Mouse (Mus musculus): ENCODE data around the gene Pld3. TPM values are rescaled to one million over a fixed set of nuclear protein-coding genes. Genes with fewer than 3 reads are reported as not detected.

Gene Pld3
- polyA plus RNA-seq, 1 experiment from 2014 or later, result 71.6 TPM

DNA sequence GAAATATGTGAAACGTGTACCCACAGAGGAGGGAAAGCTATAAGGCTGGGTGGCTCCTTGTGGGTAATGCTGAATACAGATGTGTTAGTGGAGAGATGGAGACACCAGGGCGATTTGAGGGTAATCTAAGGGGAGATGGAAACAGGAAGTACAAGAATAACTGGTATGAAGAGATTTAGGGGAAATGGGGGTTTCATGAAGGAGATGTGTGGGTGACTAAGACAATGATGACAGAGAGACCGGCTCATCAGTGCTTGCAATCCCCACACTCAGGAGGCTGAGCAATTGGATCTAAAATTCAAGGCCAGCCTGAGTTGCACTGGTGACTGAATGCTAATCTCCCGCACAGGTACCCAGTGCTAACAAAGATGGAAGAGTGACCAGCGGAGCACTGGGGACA is 948 bp downstream of the Pld3 start:
- ATAC-seq (ENCODE audit: low FRiP score, low read depth), result no peak
- peaks cover 12% of the 10 kb centered on the region; the same call in 1 of the 2 replicates for H3K36me3 ChIP-seq
- H3K4me3 ChIP-seq, result peak overlapping the region; percentile 84
- 0 out of 2 replicates have a peak overlapping the region, but pooled peaks have one; percentile 8 for H3K27ac ChIP-seq (replicated peaks)
- H3K9me3 ChIP-seq, result no peaks in the 10 kb centered on the region
- H3K27me3 ChIP-seq, result no peaks in the 10 kb centered on the region
- H3K4me2 ChIP-seq (replicated peaks), result peak overlapping the region; percentile 82
- WGBS, result 58% methylated on average over 5 of the region's 5 CpGs
- peak overlapping the region; percentile 47; the same call in 1 of the 2 replicates for H3K9ac ChIP-seq (replicated peaks)
- H3K4me1 ChIP-seq, result peaks cover 17% of the 10 kb centered on the region

DNA sequence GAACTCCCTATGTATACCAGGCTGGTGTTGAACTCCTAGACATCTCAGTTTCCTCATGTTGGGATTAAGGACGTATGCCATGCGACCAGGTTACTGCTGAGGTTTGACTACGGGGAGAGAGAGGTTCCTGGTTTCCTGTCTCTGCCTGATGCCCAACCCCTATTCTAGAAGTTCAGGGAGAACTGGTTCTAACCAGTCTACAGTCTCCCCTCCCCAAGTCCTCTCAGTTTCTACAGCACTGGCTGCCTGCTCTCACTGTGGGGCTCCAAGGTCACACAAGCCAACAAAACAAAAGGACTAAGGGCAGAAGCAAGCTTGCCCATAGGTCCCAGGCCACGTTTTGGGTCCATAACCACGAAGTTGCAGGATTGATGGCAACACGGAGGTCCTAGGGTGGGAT is 3.4 kb downstream of the Pld3 start:
- WGBS, result 79% methylated on average over 6 of the region's 6 CpGs
- Histone ChIP-seq H3K4me1 (peaks cover 14% of the 10 kb centered on the region), H3K4me2 (replicated peaks) (no peak overlapping the region), H3K27ac (replicated peaks) (no peak overlapping the region), H3K36me3 (no peaks in the 10 kb centered on the region), H3K9me3 (no peaks in the 10 kb centered on the region), H3K4me3 (no peak overlapping the region), H3K9ac (replicated peaks) (no peak overlapping the region), H3K27me3 (no peaks in the 10 kb centered on the region)
- no peak for ATAC-seq (ENCODE audit: low FRiP score, low read depth)

DNA sequence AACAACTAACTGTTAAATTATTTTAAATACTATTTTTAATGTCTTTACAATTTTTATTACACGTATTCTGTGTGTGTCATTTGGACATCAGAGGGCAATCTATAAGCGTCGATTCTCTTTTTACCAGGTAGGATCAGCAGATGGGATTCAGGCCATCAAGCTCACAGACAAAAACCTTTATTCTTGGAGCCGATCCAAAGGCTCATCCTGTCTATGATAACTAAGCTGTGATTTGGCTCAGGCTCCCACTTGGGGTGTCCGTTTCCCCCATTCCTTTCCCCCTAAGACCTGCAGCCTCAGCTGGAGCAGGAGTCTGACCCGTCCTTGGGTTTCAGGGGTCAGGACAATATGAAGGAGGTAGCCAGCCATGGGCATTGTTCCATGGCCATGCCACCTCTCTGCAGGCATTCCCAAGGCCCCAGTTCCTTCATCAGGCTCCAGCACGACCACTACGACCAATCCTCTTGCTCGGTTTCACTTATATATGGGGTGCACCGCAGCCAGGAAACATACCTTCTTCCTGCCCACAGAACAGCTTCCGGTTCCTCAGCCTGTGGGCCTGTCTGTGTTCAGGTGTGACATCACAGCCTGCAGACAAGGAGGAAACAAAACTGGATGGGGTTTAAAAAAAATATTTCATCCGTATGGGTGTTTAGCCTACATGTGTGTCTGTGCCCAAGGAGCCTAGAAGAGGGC is 8.2 kb downstream of the Pld3 start:
- Histone ChIP-seq H3K9ac (replicated peaks) (no peak overlapping the region), H3K4me2 (replicated peaks) (no peak overlapping the region), H3K4me1 (peaks cover 17% of the 10 kb centered on the region), H3K4me3 (no peak overlapping the region), H3K9me3 (no peaks in the 10 kb centered on the region), H3K36me3 (no peaks in the 10 kb centered on the region), H3K27ac (replicated peaks) (no peak overlapping the region), H3K27me3 (no peaks in the 10 kb centered on the region)
- no peak for ATAC-seq (ENCODE audit: low FRiP score, low read depth)
- 88% methylated on average over 12 of the region's 12 CpGs for WGBS

GRCm38 (mm10) chr7:27543851-27544250 is 9.2 kb downstream of the Pld3 start:
- no peak overlapping the region for H3K9ac ChIP-seq (replicated peaks)
- 91% methylated on average over 4 of the region's 4 CpGs for WGBS
- no peaks in the 10 kb centered on the region; the same call in 1 of the 2 replicates for H3K36me3 ChIP-seq
- H3K27me3 ChIP-seq, result no peaks in the 10 kb centered on the region
- H3K4me3 ChIP-seq, result no peak overlapping the region
- peaks cover 17% of the 10 kb centered on the region for H3K4me1 ChIP-seq
- no peaks in the 10 kb centered on the region for H3K9me3 ChIP-seq
- H3K4me2 ChIP-seq (replicated peaks), result no peak overlapping the region
- no peak for ATAC-seq (ENCODE audit: low FRiP score, low read depth)
- H3K27ac ChIP-seq (replicated peaks), result no peak overlapping the region

DNA sequence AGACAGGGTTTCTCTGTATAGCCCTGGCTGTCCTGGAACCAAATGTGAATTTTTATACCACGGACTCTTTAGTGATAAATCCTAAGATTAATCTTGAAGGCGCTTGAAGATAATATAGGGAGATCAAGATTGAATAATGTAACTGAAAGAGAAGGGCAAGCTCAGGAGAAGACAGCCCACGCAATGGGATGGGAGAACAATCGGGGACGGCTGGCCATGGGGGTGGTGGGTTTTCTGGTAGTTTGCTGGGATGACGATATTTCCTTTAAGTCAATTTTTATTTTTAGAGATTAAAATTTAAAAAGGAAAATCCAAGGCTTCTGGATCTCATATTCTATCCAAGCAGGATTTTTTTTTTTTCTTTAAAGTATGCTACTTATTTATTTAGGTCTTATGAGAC is 10.0 kb downstream of the Pld3 start:
- ATAC-seq (ENCODE audit: low FRiP score, low read depth), result no peak
- 0 out of 2 replicates have a peak overlapping the region, but pooled peaks have one; percentile 15 for H3K27ac ChIP-seq (replicated peaks)

DNA sequence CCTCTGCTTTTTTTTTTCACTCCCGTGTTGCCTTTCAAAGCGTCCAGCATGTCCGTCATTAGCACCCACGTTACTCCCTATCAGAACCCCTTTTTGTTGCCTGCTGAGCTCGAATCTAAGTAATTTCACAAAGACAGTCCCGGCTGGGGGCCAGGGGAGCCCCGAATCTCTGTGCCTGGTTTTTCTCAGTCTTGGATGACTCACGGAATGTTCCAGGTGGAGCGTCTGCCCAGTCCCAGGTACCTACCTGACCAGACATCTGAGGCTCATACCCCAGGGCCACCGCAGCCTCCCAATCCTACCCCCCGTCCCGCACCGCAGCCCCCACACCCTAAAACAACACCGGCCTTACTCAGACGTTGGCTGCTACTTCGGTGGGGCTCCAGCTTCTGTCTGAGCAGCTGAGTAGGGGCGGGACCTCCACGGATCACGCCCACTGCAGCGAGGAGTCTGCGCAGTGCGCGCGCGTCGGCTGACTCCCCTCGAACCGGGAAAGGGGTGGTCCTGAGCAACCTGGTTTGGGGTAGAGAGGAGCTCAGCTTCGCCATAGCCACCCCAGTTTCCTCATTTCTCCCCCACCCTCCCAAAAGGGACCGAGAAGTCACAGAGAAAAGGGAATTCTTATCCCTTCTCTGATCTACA is 10.5 kb downstream of the Pld3 start:
- ATAC-seq (ENCODE audit: low FRiP score, low read depth), result peak; percentile 94
- Histone ChIP-seq H3K4me2 (replicated peaks) (peak overlapping the region; percentile 73), H3K36me3 (peaks cover 12% of the 10 kb centered on the region), H3K4me3 (peak overlapping the region; percentile 56), H3K9ac (replicated peaks) (peak overlapping the region; percentile 71), H3K27me3 (no peaks in the 10 kb centered on the region), H3K4me1 (peaks cover 17% of the 10 kb centered on the region), H3K27ac (replicated peaks) (0 out of 2 replicates have a peak overlapping the region, but pooled peaks have one; percentile 15), H3K9me3 (no peaks in the 10 kb centered on the region)
- 4% methylated on average over 30 of the region's 30 CpGs for WGBS

More for the DNA sequence above, 10.0 kb downstream of the Pld3 start:
- Histone ChIP-seq H3K27me3 (no peaks in the 10 kb centered on the region), H3K36me3 (peaks cover 7% of the 10 kb centered on the region), H3K4me3 (peak overlapping the region; percentile 56), H3K9me3 (no peaks in the 10 kb centered on the region), H3K4me1 (peaks cover 17% of the 10 kb centered on the region), H3K4me2 (replicated peaks) (peak overlapping the region; percentile 73), H3K9ac (replicated peaks) (no peak overlapping the region)
- 62% methylated on average over 6 of the region's 6 CpGs for WGBS

DNA sequence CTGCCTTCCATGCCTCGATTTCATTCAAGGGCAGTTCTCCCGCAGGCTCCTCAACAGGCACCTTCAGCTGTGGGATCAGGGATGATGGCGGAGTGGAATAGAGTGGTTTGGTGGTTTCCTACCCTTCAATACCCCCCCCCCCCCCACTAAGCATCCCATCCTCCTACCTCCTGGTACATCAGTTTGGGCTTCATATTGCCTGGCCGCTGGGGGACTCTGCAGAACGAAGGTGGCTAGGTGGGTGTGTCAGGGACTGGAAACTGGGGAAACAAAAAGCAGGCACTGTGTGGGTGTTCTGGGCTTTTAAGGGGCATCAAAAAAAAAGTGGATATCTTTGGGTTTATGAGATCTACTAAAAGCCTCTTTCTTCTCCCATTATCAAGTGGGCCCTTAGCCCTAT is 11.1 kb downstream of the Pld3 start:
- no peaks in the 10 kb centered on the region for H3K27me3 ChIP-seq
- H3K36me3 ChIP-seq, result peaks cover 17% of the 10 kb centered on the region
- peak overlapping the region; percentile 71 for H3K9ac ChIP-seq (replicated peaks)
- H3K27ac ChIP-seq (replicated peaks), result no peak overlapping the region
- peak overlapping the region; percentile 56 for H3K4me3 ChIP-seq
- peaks cover 17% of the 10 kb centered on the region for H3K4me1 ChIP-seq
- 49% methylated on average over 5 of the region's 5 CpGs for WGBS
- peak overlapping the region; percentile 73 for H3K4me2 ChIP-seq (replicated peaks)
- H3K9me3 ChIP-seq, result no peaks in the 10 kb centered on the region
- ATAC-seq (ENCODE audit: low FRiP score, low read depth), result no peak

DNA sequence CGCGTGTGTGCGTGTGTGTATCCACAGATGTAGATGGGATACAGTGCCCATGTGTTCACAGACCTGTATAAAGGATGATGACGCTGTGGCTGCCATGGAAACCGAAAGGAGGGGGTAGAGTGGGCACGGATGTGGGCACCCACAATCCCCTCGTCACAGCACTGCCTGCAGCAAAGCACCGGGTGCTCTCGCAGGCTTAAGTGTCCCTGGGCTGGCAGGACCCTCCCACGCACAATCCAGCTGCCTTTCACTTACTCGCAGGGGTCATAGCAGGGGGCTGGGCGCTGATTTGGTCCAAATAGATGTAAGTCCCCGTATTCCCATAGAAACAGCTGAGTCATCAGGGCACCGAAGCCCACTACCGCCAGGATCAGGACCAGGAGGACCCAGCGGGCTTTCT is 11.6 kb downstream of the Pld3 start:
- Histone ChIP-seq H3K4me2 (replicated peaks) (peak overlapping the region; percentile 73), H3K36me3 (peaks cover 21% of the 10 kb centered on the region), H3K4me3 (no peak overlapping the region), H3K27me3 (no peaks in the 10 kb centered on the region), H3K9ac (replicated peaks) (0 out of 2 replicates have a peak overlapping the region, but pooled peaks have one; percentile 71), H3K27ac (replicated peaks) (no peak overlapping the region), H3K4me1 (peaks cover 17% of the 10 kb centered on the region), H3K9me3 (no peaks in the 10 kb centered on the region)
- WGBS, result 81% methylated on average over 16 of the region's 16 CpGs
- ATAC-seq (ENCODE audit: low FRiP score, low read depth), result peak; percentile 20; the same call in 1 of the 2 replicates

DNA sequence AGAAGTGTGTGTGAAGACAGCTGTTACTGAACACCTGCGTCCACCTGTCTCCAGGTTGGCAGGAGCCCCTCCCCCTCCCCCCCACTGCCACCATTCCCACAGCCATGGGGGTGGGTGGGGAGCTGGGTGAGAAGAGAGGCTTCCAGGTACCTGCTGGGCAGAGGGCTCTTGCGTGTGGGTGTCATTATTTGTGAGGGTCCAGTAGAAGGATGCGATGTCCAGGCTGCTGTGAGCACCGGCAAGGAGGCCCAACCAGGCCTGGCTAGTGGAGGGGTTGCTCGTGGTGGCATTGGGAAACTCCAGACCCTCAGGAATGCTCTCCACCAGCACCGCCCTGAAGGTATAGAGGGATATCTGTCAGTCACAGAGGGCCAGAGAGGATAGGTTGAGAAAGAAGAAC is 12.1 kb downstream of the Pld3 start:
- Histone ChIP-seq H3K27ac (replicated peaks) (no peak overlapping the region), H3K9me3 (no peaks in the 10 kb centered on the region), H3K27me3 (no peaks in the 10 kb centered on the region), H3K9ac (replicated peaks) (no peak overlapping the region), H3K4me1 (peaks cover 17% of the 10 kb centered on the region), H3K36me3 (peaks cover 26% of the 10 kb centered on the region), H3K4me2 (replicated peaks) (no peak overlapping the region), H3K4me3 (no peak overlapping the region)
- WGBS, result 87% methylated on average over 6 of the region's 6 CpGs
- no peak for ATAC-seq (ENCODE audit: low FRiP score, low read depth)

GRCm38 (mm10) chr7:27540521-27540920 is 12.5 kb downstream of the Pld3 start:
- Histone ChIP-seq H3K36me3 (peaks cover 30% of the 10 kb centered on the region), H3K9ac (replicated peaks) (no peak overlapping the region), H3K4me3 (no peak overlapping the region), H3K4me1 (peaks cover 17% of the 10 kb centered on the region), H3K4me2 (replicated peaks) (no peak overlapping the region), H3K27me3 (no peaks in the 10 kb centered on the region), H3K9me3 (no peaks in the 10 kb centered on the region), H3K27ac (replicated peaks) (no peak overlapping the region)
- ATAC-seq (ENCODE audit: low FRiP score, low read depth), result no peak
- WGBS, result 85% methylated on average over 2 of the region's 2 CpGs

GRCm38 (mm10) chr7:27538797-27539196 is 14.2 kb downstream of the Pld3 start:
- peaks cover 17% of the 10 kb centered on the region for H3K4me1 ChIP-seq
- H3K27me3 ChIP-seq, result no peaks in the 10 kb centered on the region
- peaks cover 44% of the 10 kb centered on the region for H3K36me3 ChIP-seq
- H3K9me3 ChIP-seq, result no peaks in the 10 kb centered on the region
- H3K4me2 ChIP-seq (replicated peaks), result no peak overlapping the region
- H3K4me3 ChIP-seq, result no peak overlapping the region
- 88% methylated on average over 2 of the region's 2 CpGs for WGBS
- no peak for ATAC-seq (ENCODE audit: low FRiP score, low read depth)
- H3K27ac ChIP-seq (replicated peaks), result no peak overlapping the region
- H3K9ac ChIP-seq (replicated peaks), result no peak overlapping the region; the same call in 1 of the 2 replicates

DNA sequence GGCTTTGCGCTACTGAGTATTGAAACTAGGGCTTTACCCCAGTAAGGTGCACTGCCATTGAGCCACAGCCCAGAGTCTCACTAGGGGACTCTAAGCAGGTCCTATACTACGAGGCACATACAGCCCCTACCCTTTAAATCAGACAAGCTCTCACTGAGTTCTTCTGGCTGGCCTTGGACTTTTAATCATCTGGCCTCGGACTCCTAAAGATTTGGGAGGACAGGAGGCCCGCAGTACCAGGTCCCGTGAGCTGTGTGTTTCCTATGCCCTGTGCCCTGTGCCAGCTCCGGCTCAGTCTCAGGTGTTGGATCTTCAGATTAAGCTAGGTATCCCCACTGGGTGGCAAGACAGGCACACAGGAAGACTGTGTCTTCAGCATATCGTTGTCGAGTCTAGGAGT is 15.0 kb downstream of the Pld3 start:
- 91% methylated on average over 8 of the region's 8 CpGs for WGBS
- H3K27ac ChIP-seq (replicated peaks), result no peak overlapping the region
- H3K4me2 ChIP-seq (replicated peaks), result no peak overlapping the region
- H3K9me3 ChIP-seq, result no peaks in the 10 kb centered on the region
- ATAC-seq (ENCODE audit: low FRiP score, low read depth), result no peak
- no peak overlapping the region for H3K4me3 ChIP-seq
- H3K36me3 ChIP-seq, result peaks cover 52% of the 10 kb centered on the region
- H3K9ac ChIP-seq (replicated peaks), result no peak overlapping the region
- no peaks in the 10 kb centered on the region for H3K27me3 ChIP-seq
- peaks cover 17% of the 10 kb centered on the region for H3K4me1 ChIP-seq

Data from midbrain, embryonic 12.5 days (tissue).